Mouse (Mus musculus) hindbrain, embryonic 15.5 days (tissue): Measurements from ENCODE around the gene Dppa5a. TPM values are rescaled to one million over a fixed set of nuclear protein-coding genes. Genes with fewer than 3 reads are reported as not detected.

ENCODE experiments used
- ATAC-seq: fragments of 200-750 bp; cut with Nextera tagmentation; 2 replicates; pipeline ENCODE4 v1.8.0; 2017; ENCODE audit warnings: low read depth, moderate number of reproducible peaks, moderate TSS enrichment; ENCODE audit not compliant: low FRiP score
- H3K27ac ChIP-seq: fragments of 300-500 bp; sonication (generic); replicated peaks from 2 replicates; pipeline ENCODE4 v1.5.1; 2015; ENCODE audit warnings: mild to moderate bottlenecking, inconsistent platforms
- H3K27me3 ChIP-seq: fragments of 300-500 bp; sonication (generic); 2 replicates; pipeline ENCODE4 v1.6.1; 2015; ENCODE audit warnings: control low read depth, inconsistent platforms
- H3K36me3 ChIP-seq: fragments of 300-500 bp; sonication (generic); 2 replicates; pipeline ENCODE4 v1.6.1; 2015; ENCODE audit warnings: control low read depth, inconsistent platforms
- H3K4me1 ChIP-seq: fragments of 300-500 bp; sonication (generic); replicated peaks from 2 replicates; pipeline ENCODE4 v1.6.1; 2015; ENCODE audit warnings: control low read depth, inconsistent platforms
- H3K4me2 ChIP-seq: fragments of 300-500 bp; sonication (generic); 2 replicates; pipeline ENCODE4 v1.6.1; 2015; ENCODE audit warnings: moderate library complexity, mild to moderate bottlenecking, inconsistent platforms
- H3K4me3 ChIP-seq: fragments of 300-500 bp; sonication (generic); 2 replicates; pipeline ENCODE4 v1.5.1; 2015; ENCODE audit warnings: mild to moderate bottlenecking, inconsistent platforms
- H3K9ac ChIP-seq: fragments of 300-500 bp; sonication (generic); 2 replicates; pipeline ENCODE4 v1.6.1; 2015; ENCODE audit warnings: inconsistent platforms
- H3K9me3 ChIP-seq: fragments of 300-500 bp; sonication (generic); 2 replicates; pipeline ENCODE4 v1.6.1; 2016; ENCODE audit warnings: control low read depth, inconsistent platforms
- WGBS: fragments of 180-500 bp; shearing (Covaris S2); methylation state at CpG from one replicate; pipeline ENCODE4 v1.1.7; 2015; 5-methylcytosine and 5-hydroxymethylcytosine counted together
- polyA plus RNA-seq: library from polyadenylated mRNA; unstranded; fragments of >200 nt; fragmentation: Nextera tagmentation; extraction: Ambion mirVana; gene quantifications from 2 replicates; pipeline ENCODE4 v1.2.1, GENCODE M21; 2015

Gene Dppa5a
- polyA plus RNA-seq, 1 experiment from 2014 or later, result 5.6 TPM

GRCm38 (mm10) chr9:78377546-78377945 is 9.6 kb upstream of the Dppa5a start:
- H3K9ac ChIP-seq, result 0 out of 2 replicates have a peak overlapping the region, but pooled peaks have one; percentile 46

GRCm38 (mm10) chr9:78375486-78375885 is 7.5 kb upstream of the Dppa5a start:
- Histone ChIP-seq H3K9me3 (no peaks in the 10 kb centered on the region), H3K4me1 (peaks cover 12% of the 10 kb centered on the region), H3K4me3 (no peak overlapping the region), H3K36me3 (no peaks in the 10 kb centered on the region), H3K9ac (no peak overlapping the region), H3K4me2 (no peak overlapping the region), H3K27ac (no peak overlapping the region), H3K27me3 (no peaks in the 10 kb centered on the region)
- ATAC-seq, result no peak
- 83% methylated on average over 4 of the region's 4 CpGs for WGBS

More at GRCm38 (mm10) chr9:78377546-78377945, 9.6 kb upstream of the Dppa5a start:
- WGBS, result 35% methylated on average over 8 of the region's 8 CpGs
- no peak overlapping the region; the same call in 1 of the 2 replicates for H3K27ac ChIP-seq
- no peaks in the 10 kb centered on the region for H3K36me3 ChIP-seq
- H3K4me2 ChIP-seq, result peak overlapping the region; percentile 73
- H3K4me3 ChIP-seq, result peak overlapping the region; percentile 39
- no peaks in the 10 kb centered on the region for H3K9me3 ChIP-seq
- no peaks in the 10 kb centered on the region for H3K27me3 ChIP-seq
- peaks cover 12% of the 10 kb centered on the region for H3K4me1 ChIP-seq
- ATAC-seq, result no peak

- Histone ChIP-seq H3K36me3 (no peaks in the 10 kb centered on the region), H3K4me3 (no peak overlapping the region), H3K9ac (no peak overlapping the region), H3K4me2 (no peak overlapping the region), H3K9me3 (no peaks in the 10 kb centered on the region), H3K4me1 (peaks cover 12% of the 10 kb centered on the region), H3K27ac (no peak overlapping the region), H3K27me3 (no peaks in the 10 kb centered on the region)
- 86% methylated on average over 1 of the region's 1 CpGs for WGBS
- no peak for ATAC-seq
Measured at GRCm38 (mm10) chr9:78374885-78375389, 7.0 kb upstream of the Dppa5a start.

GRCm38 (mm10) chr9:78374397-78374796 is 6.4 kb upstream of the Dppa5a start:
- Histone ChIP-seq H3K9ac (no peak overlapping the region), H3K36me3 (no peaks in the 10 kb centered on the region), H3K27ac (no peak overlapping the region), H3K27me3 (no peaks in the 10 kb centered on the region), H3K4me1 (peaks cover 12% of the 10 kb centered on the region), H3K4me3 (no peak overlapping the region), H3K4me2 (no peak overlapping the region), H3K9me3 (no peaks in the 10 kb centered on the region)
- no peak for ATAC-seq
- WGBS, result 65% methylated on average over 5 of the region's 5 CpGs

- 85% methylated on average over 10 of the region's 10 CpGs for WGBS
Measured at GRCm38 (mm10) chr9:78372827-78373504, 5.0 kb upstream of the Dppa5a start.

GRCm38 (mm10) chr9:78371441-78371840 is 3.5 kb upstream of the Dppa5a start:
- 97% methylated on average over 3 of the region's 3 CpGs for WGBS

More at GRCm38 (mm10) chr9:78372827-78373504, 5.0 kb upstream of the Dppa5a start:
- ATAC-seq, result no peak
- no peak overlapping the region for H3K4me2 ChIP-seq
- H3K36me3 ChIP-seq, result no peaks in the 10 kb centered on the region
- no peak overlapping the region for H3K27ac ChIP-seq
- H3K4me3 ChIP-seq, result no peak overlapping the region
- no peaks in the 10 kb centered on the region for H3K27me3 ChIP-seq
- peaks cover 6% of the 10 kb centered on the region for H3K4me1 ChIP-seq
- H3K9me3 ChIP-seq, result no peaks in the 10 kb centered on the region
- no peak overlapping the region for H3K9ac ChIP-seq

GRCm38 (mm10) chr9:78369786-78370185 is 1.8 kb upstream of the Dppa5a start:
- no peaks in the 10 kb centered on the region for H3K27me3 ChIP-seq
- H3K4me1 ChIP-seq, result no peaks in the 10 kb centered on the region
- H3K4me2 ChIP-seq, result no peak overlapping the region
- H3K9ac ChIP-seq, result no peak overlapping the region
- H3K36me3 ChIP-seq, result no peaks in the 10 kb centered on the region
- no peak overlapping the region for H3K4me3 ChIP-seq
- 88% methylated on average over 7 of the region's 7 CpGs for WGBS
- no peak overlapping the region for H3K27ac ChIP-seq
- H3K9me3 ChIP-seq, result no peaks in the 10 kb centered on the region
- no peak for ATAC-seq

More at GRCm38 (mm10) chr9:78371441-78371840, 3.5 kb upstream of the Dppa5a start:
- H3K4me1 ChIP-seq, result no peaks in the 10 kb centered on the region
- no peaks in the 10 kb centered on the region for H3K36me3 ChIP-seq
- H3K4me3 ChIP-seq, result no peak overlapping the region
- H3K9ac ChIP-seq, result no peak overlapping the region
- no peak for ATAC-seq
- no peaks in the 10 kb centered on the region for H3K27me3 ChIP-seq
- H3K4me2 ChIP-seq, result no peak overlapping the region
- H3K27ac ChIP-seq, result no peak overlapping the region
- no peaks in the 10 kb centered on the region for H3K9me3 ChIP-seq

GRCm38 (mm10) chr9:78369349-78369748 is 1.4 kb upstream of the Dppa5a start:
- ATAC-seq, result no peak
- 93% methylated on average over 2 of the region's 2 CpGs for WGBS
- H3K9ac ChIP-seq, result no peak overlapping the region

GRCm38 (mm10) chr9:78368671-78369293 is 805 bp upstream of the Dppa5a start:
- H3K4me3 ChIP-seq, result no peak overlapping the region
- 85% methylated on average over 3 of the region's 3 CpGs for WGBS
- no peak for ATAC-seq

More at GRCm38 (mm10) chr9:78369349-78369748, 1.4 kb upstream of the Dppa5a start:
- H3K27ac ChIP-seq, result no peak overlapping the region
- no peaks in the 10 kb centered on the region for H3K9me3 ChIP-seq
- H3K4me1 ChIP-seq, result no peaks in the 10 kb centered on the region
- no peak overlapping the region for H3K4me3 ChIP-seq
- H3K27me3 ChIP-seq, result no peaks in the 10 kb centered on the region
- no peaks in the 10 kb centered on the region for H3K36me3 ChIP-seq
- H3K4me2 ChIP-seq, result no peak overlapping the region

GRCm38 (mm10) chr9:78365850-78366544 is 2.0 kb downstream of the Dppa5a start:
- 79% methylated on average over 13 of the region's 13 CpGs for WGBS

More at GRCm38 (mm10) chr9:78368671-78369293, 805 bp upstream of the Dppa5a start:
- no peaks in the 10 kb centered on the region for H3K27me3 ChIP-seq
- H3K4me2 ChIP-seq, result no peak overlapping the region
- H3K27ac ChIP-seq, result no peak overlapping the region
- no peaks in the 10 kb centered on the region for H3K4me1 ChIP-seq
- no peaks in the 10 kb centered on the region for H3K9me3 ChIP-seq
- no peak overlapping the region for H3K9ac ChIP-seq
- no peaks in the 10 kb centered on the region for H3K36me3 ChIP-seq

GRCm38 (mm10) chr9:78364701-78365100 is 3.3 kb downstream of the Dppa5a start:
- WGBS, result 83% methylated on average over 6 of the region's 6 CpGs

More at GRCm38 (mm10) chr9:78365850-78366544, 2.0 kb downstream of the Dppa5a start:
- no peak overlapping the region for H3K27ac ChIP-seq
- H3K4me2 ChIP-seq, result no peak overlapping the region
- no peak overlapping the region for H3K9ac ChIP-seq
- H3K4me3 ChIP-seq, result no peak overlapping the region
- H3K4me1 ChIP-seq, result no peaks in the 10 kb centered on the region
- ATAC-seq, result no peak
- H3K9me3 ChIP-seq, result no peaks in the 10 kb centered on the region
- H3K36me3 ChIP-seq, result no peaks in the 10 kb centered on the region
- H3K27me3 ChIP-seq, result no peaks in the 10 kb centered on the region

GRCm38 (mm10) chr9:78363374-78363773 is 4.6 kb downstream of the Dppa5a start:
- no peaks in the 10 kb centered on the region for H3K27me3 ChIP-seq
- no peaks in the 10 kb centered on the region for H3K4me1 ChIP-seq
- H3K27ac ChIP-seq, result no peak overlapping the region
- no peak overlapping the region for H3K9ac ChIP-seq
- H3K4me3 ChIP-seq, result no peak overlapping the region
- no peaks in the 10 kb centered on the region for H3K9me3 ChIP-seq
- WGBS, result 82% methylated on average over 6 of the region's 6 CpGs
- ATAC-seq, result no peak
- no peaks in the 10 kb centered on the region for H3K36me3 ChIP-seq
- no peak overlapping the region for H3K4me2 ChIP-seq

More at GRCm38 (mm10) chr9:78364701-78365100, 3.3 kb downstream of the Dppa5a start:
- Histone ChIP-seq H3K4me2 (no peak overlapping the region), H3K27me3 (no peaks in the 10 kb centered on the region), H3K27ac (no peak overlapping the region), H3K4me1 (no peaks in the 10 kb centered on the region), H3K9ac (no peak overlapping the region), H3K4me3 (no peak overlapping the region), H3K36me3 (no peaks in the 10 kb centered on the region), H3K9me3 (no peaks in the 10 kb centered on the region)
- ATAC-seq, result no peak
